Mouse (Mus musculus) heart, embryonic 14.5 days (tissue): ENCODE results near the gene Ints6. TPM values are rescaled to one million over a fixed set of nuclear protein-coding genes. Genes with fewer than 3 reads are reported as not detected.
"Not testable (repeated sequence)": the region's sequence is repeated elsewhere in the genome, so short reads cannot be mapped to it uniquely, and the experiment has no call there.

Experiments used
- ATAC-seq: fragments of 200-750 bp; cut with Nextera tagmentation; 2 replicates; pipeline ENCODE4 v1.8.0; 2017; ENCODE audit warnings: low read depth, moderate TSS enrichment; ENCODE audit not compliant: insufficient number of reproducible peaks, insufficient read depth, low FRiP score
- H3K27ac ChIP-seq, 2 experiments: fragments of 200-500 bp in 1 of 2; fragments of 300-500 bp in 1 of 2; sonication (generic) in 1 of 2; replicated peaks in 1 of 2; 2 replicates each; pipeline ENCODE4 v1.5.1; 2012 to 2014; ENCODE audit warnings: low read depth in 2 of 2, low read length in 2 of 2, control low read depth in 1 of 2, mild to moderate bottlenecking in 1 of 2, mixed read lengths in 1 of 2; ENCODE audit not compliant: control insufficient read depth in 1 of 2, insufficient read depth in 1 of 2
- H3K27me3 ChIP-seq: fragments of 300-500 bp; sonication (generic); 2 replicates; pipeline ENCODE4 v1.6.1; 2014; ENCODE audit warnings: mild to moderate bottlenecking, low read length, control low read depth; ENCODE audit not compliant: control insufficient read depth, insufficient read depth
- H3K36me3 ChIP-seq: fragments of 300-500 bp; sonication (generic); 2 replicates; pipeline ENCODE4 v1.6.1; 2014; ENCODE audit warnings: mild to moderate bottlenecking, control low read depth, low read length, mixed read lengths; ENCODE audit not compliant: control insufficient read depth, insufficient read depth
- H3K4me1 ChIP-seq, 2 experiments: fragments of 200-500 bp in 1 of 2; fragments of 300-500 bp in 1 of 2; sonication (generic) in 1 of 2; 2 replicates each; pipeline ENCODE4 v1.6.1; 2012 to 2014; ENCODE audit warnings: low read length in 2 of 2, control low read depth in 1 of 2, mixed read lengths in 1 of 2; ENCODE audit not compliant: control insufficient read depth in 2 of 2, insufficient read depth in 2 of 2
- H3K4me2 ChIP-seq: fragments of 300-500 bp; sonication (generic); 2 replicates; pipeline ENCODE4 v1.6.1; 2014; ENCODE audit warnings: mild to moderate bottlenecking, low read length
- H3K4me3 ChIP-seq, 2 experiments: fragments of 200-500 bp in 1 of 2; fragments of 300-500 bp in 1 of 2; sonication (generic) in 1 of 2; 2 replicates each; pipeline ENCODE4 v1.5.1; 2012 to 2014; ENCODE audit warnings: low read length in 2 of 2, mild to moderate bottlenecking in 2 of 2, control low read depth in 1 of 2, low read depth in 1 of 2, moderate library complexity in 1 of 2; ENCODE audit not compliant: control insufficient read depth in 1 of 2, insufficient read depth in 1 of 2
- H3K9ac ChIP-seq: fragments of 300-500 bp; sonication (generic); 2 replicates; pipeline ENCODE4 v1.6.1; 2014; ENCODE audit warnings: mild to moderate bottlenecking, low read length
- H3K9me3 ChIP-seq: fragments of 300-500 bp; sonication (generic); 2 replicates; pipeline ENCODE4 v1.6.1; 2016; ENCODE audit warnings: low read length, control low read depth; ENCODE audit not compliant: control insufficient read depth
- WGBS: fragments of 180-500 bp; shearing (Covaris S2); extraction: QIAGEN DNeasy Blood & Tissue Kit; methylation state at CpG from one replicate; pipeline ENCODE4 v1.1.7; 2014; 5-methylcytosine and 5-hydroxymethylcytosine counted together
- polyA plus RNA-seq: library from polyadenylated mRNA; unstranded; fragments of >200 nt; fragmentation: Nextera tagmentation; extraction: Ambion mirVana; gene quantifications from 2 replicates; pipeline ENCODE4 v1.2.1, GENCODE M21; 2014

Gene Ints6
- polyA plus RNA-seq, 1 experiment from 2014 or later: 21.3 TPM

- Histone ChIP-seq H3K4me3 (no peak within 1 kb of the TSS), H3K4me1 (no peaks in the 10 kb centered on the region), H3K27me3 (no peaks in the 10 kb centered on the region), H3K4me2 (no peak within 1 kb of the TSS), H3K9me3 (no peaks in the 10 kb centered on the region), H3K9ac (no peak within 1 kb of the TSS), H3K27ac (no peak within 1 kb of the TSS), H3K36me3 (no peaks in the 10 kb centered on the region)
- 79% methylated on average over 8 of the region's 8 CpGs for WGBS
- ATAC-seq: no peak
Observed at GRCm38 (mm10) chr14:62663367-62663766, 97.6 kb downstream of the Ints6 start, which contains the start of gene Serpine3. Gene Serpine3, plus strand, starts transcription at chr14:62663667.

GRCm38 (mm10) chr14:62662381-62662780 is 98.6 kb downstream of the Ints6 start:
- Histone ChIP-seq H3K9ac (no peak overlapping the region), H3K27ac (no peak overlapping the region), H3K27me3 (no peaks in the 10 kb centered on the region), H3K36me3 (no peaks in the 10 kb centered on the region), H3K4me1 (no peaks in the 10 kb centered on the region), H3K4me2 (no peak overlapping the region), H3K9me3 (no peaks in the 10 kb centered on the region), H3K4me3 (no peak overlapping the region)
- no peak for ATAC-seq
- WGBS: 77% methylated on average over 6 of the region's 6 CpGs

- no peak for ATAC-seq
- Histone ChIP-seq H3K27me3 (no peaks in the 10 kb centered on the region), H3K4me1 (no peaks in the 10 kb centered on the region), H3K9ac (no peak overlapping the region), H3K27ac (no peak overlapping the region), H3K9me3 (no peaks in the 10 kb centered on the region), H3K36me3 (no peaks in the 10 kb centered on the region), H3K4me3 (no peak overlapping the region), H3K4me2 (no peak overlapping the region)
- WGBS: 61% methylated on average over 3 of the region's 3 CpGs
Observed at GRCm38 (mm10) chr14:62657469-62657868, 103.5 kb downstream of the Ints6 start.

DNA sequence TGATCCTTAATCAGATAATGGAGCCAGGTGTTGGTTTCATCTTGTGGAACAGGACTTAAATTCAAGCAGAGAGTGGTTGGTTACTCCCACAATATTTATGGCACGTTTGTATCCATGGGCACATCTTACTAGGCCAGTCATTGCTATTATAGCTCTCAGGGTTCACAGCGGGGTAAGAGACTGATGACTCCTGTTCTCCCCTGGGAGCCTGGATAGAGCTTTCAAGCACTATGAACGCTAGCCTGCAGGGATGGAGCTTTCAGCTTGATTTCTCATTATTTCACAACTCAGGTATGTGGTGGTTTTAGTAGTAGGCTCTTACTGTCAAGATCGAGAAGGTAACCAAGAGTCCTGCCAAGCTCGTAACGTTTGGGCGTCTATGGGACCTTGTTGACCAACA is 105.0 kb downstream of the Ints6 start:
- no peak for ATAC-seq
- Histone ChIP-seq H3K4me1 (no peaks in the 10 kb centered on the region), H3K27ac (no peak overlapping the region), H3K9me3 (no peaks in the 10 kb centered on the region), H3K27me3 (no peaks in the 10 kb centered on the region), H3K4me2 (no peak overlapping the region), H3K36me3 (no peaks in the 10 kb centered on the region), H3K9ac (no peak overlapping the region), H3K4me3 (no peak overlapping the region)
- WGBS: 72% methylated on average over 7 of the region's 7 CpGs

DNA sequence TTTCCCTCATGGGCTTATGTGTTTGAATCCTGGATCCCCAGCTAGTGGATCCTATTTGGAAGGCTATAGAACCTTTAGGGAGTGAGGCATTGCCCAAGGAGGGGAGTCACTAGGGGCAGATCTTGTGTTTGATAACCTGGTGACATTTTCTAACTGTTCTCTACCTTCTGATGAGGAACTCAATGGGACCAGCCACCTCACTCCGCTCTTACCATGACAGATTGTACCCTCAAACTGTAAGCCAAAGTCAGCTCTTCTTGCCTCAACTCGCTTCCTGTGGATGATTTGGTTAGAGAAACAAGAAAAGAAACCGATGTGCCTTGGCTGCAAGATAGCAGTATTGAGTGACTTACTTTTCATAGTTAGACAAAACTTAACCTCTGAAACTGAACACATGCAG is 109.2 kb downstream of the Ints6 start:
- 86% methylated on average over 3 of the region's 3 CpGs for WGBS
- Histone ChIP-seq H3K27ac (no peak overlapping the region), H3K27me3 (no peaks in the 10 kb centered on the region), H3K9me3 (no peaks in the 10 kb centered on the region), H3K4me1 (no peaks in the 10 kb centered on the region), H3K36me3 (no peaks in the 10 kb centered on the region), H3K4me2 (no peak overlapping the region), H3K9ac (no peak overlapping the region), H3K4me3 (no peak overlapping the region)
- ATAC-seq: no peak

- H3K4me2 ChIP-seq: no peak overlapping the region
- ATAC-seq: no peak
- no peak overlapping the region for H3K27ac ChIP-seq
- H3K4me1 ChIP-seq: no peaks in the 10 kb centered on the region
- 55% methylated on average over 3 of the region's 3 CpGs for WGBS
- no peaks in the 10 kb centered on the region for H3K27me3 ChIP-seq
- H3K9ac ChIP-seq: no peak overlapping the region
- no peaks in the 10 kb centered on the region for H3K36me3 ChIP-seq
- H3K4me3 ChIP-seq: no peak overlapping the region
- no peaks in the 10 kb centered on the region for H3K9me3 ChIP-seq
Observed at GRCm38 (mm10) chr14:62650376-62650775, 110.6 kb downstream of the Ints6 start.

DNA sequence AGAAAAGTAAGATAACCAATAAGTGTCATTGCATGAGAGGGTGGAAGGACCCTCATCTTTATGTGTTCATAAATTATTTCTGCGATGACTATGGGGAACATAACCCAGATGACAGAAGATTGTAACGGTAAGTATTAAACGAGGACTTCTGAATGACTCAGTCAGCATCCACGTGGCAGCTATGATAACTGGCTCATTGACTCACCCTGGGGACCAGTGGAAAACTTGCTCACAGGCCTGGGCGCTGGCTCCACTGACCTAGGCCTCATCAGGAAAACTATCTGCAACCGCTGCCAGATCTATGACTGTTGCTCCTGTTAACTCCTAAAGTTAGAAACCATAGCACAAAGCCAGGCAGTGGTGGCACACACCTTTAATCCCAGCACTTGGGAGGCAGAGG is 112.6 kb downstream of the Ints6 start:
- H3K36me3 ChIP-seq: no peaks in the 10 kb centered on the region
- no peaks in the 10 kb centered on the region for H3K9me3 ChIP-seq
- no peaks in the 10 kb centered on the region for H3K4me1 ChIP-seq
- H3K27ac ChIP-seq: no peak overlapping the region
- no peak overlapping the region for H3K4me2 ChIP-seq
- no peak for ATAC-seq
- H3K27me3 ChIP-seq: no peaks in the 10 kb centered on the region
- no peak overlapping the region for H3K9ac ChIP-seq
- 83% methylated on average over 6 of the region's 6 CpGs for WGBS
- no peak overlapping the region for H3K4me3 ChIP-seq

DNA sequence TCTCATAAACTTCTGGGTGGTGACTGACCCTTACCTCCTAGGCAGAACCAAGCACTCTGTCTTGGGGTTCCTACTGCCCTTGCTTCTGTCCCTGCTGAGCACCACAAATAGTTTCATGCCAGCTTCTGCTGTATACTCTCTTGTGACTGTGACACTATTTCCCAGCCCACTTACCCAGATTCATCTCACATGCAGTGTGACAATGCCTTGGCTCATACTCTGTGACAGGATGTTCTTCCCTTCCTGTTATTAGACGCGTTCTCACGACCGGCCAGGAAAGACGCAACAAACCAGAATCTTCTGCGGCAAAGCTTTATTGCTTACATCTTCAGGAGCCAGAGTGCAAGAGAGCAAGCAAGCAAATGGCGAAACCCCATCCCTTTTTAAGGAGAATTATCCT is 118.6 kb downstream of the Ints6 start:
- H3K27ac ChIP-seq, H3K4me2 ChIP-seq, H3K9ac ChIP-seq, H3K4me1 ChIP-seq, H3K36me3 ChIP-seq, H3K27me3 ChIP-seq, H3K4me3 ChIP-seq, ATAC-seq, H3K9me3 ChIP-seq: not testable (repeated sequence)
- 74% methylated on average over 6 of the region's 7 CpGs for WGBS
